Comparison of ENCODE assay signal across 11 mouse cellular contexts in genomic region chr8:122144729-122145311, GRCm38 (mm10).
DNase-seq lines count a peak whose midpoint lies in the region; ATAC-seq and TF ChIP-seq lines count a peak whose summit lies in the region.
"Had no signal": no experiment of that assay in that cellular context is flagged by ENCODE, and none has a peak within 500 bp of the region (broad histone marks: within the 10 kb centered on the region; RNA-seq: fewer than 3 reads in every experiment).

No protein-coding gene starts in this region.

- H3K36me3 ChIP-seq in megakaryocyte, embryonic 14.5 days (replicated peaks; ENCODE audit: low read length), result no peaks in the 10 kb centered on the region
- H3K36me3 ChIP-seq: hindbrain, embryonic 15.5 days; limb, embryonic 15.5 days had no signal

- peak overlapping the region; percentile 86 for H3K27ac ChIP-seq in olfactory bulb, adult 2 months (ENCODE audit: insufficient read depth, low read depth, low read length)
- H3K27ac ChIP-seq: hindbrain, embryonic 15.5 days; limb, embryonic 15.5 days had no signal

- peak; percentile 85 for DNase-seq in adrenal gland, adult 2 months
- peak; percentile 56 to 62 for DNase-seq in heart, adult 9 months (ENCODE audit: low spot score in 2 of 2)
- no peak for DNase-seq in left cerebral cortex, postnatal 14 days (ENCODE audit: low spot score in 2 of 2)
- no peak for DNase-seq in lung, adult 18-20 months
- DNase-seq in kidney, adult 11 months, result no peak
- DNase-seq: lung, postnatal 36 days had no signal

- H3K27me3 ChIP-seq in megakaryocyte, embryonic 14.5 days (replicated peaks), result peaks cover 68% of the 10 kb centered on the region
- H3K27me3 ChIP-seq: hindbrain, embryonic 15.5 days; limb, embryonic 15.5 days had no signal

- 32% methylated on average over 11 of the region's 11 CpGs for WGBS in olfactory bulb, adult 2 months

- peak overlapping the region; percentile 70 for H3K4me3 ChIP-seq in megakaryocyte, embryonic 14.5 days (replicated peaks)
- H3K4me3 ChIP-seq in olfactory bulb, adult 2 months (ENCODE audit: insufficient read depth, low read depth, low read length), result no peak overlapping the region
- H3K4me3 ChIP-seq: hindbrain, embryonic 15.5 days; limb, embryonic 15.5 days had no signal

- peaks cover 74% of the 10 kb centered on the region for H3K4me1 ChIP-seq in megakaryocyte, embryonic 14.5 days
- H3K4me1 ChIP-seq in olfactory bulb, adult 2 months (ENCODE audit: control insufficient read depth, insufficient read depth, low read length), result peaks cover 33% of the 10 kb centered on the region
- H3K4me1 ChIP-seq: hindbrain, embryonic 15.5 days had no signal

- ATAC-seq in megakaryocyte, adult 5-6 weeks (ENCODE audit: poor library complexity, severe bottlenecking), result no peak

- no peak for TF ChIP-seq POLR2A in olfactory bulb, adult 2 months (IDR thresholded peaks at IDR 0.05; ENCODE audit: insufficient read depth, low read depth, low read length)

- intact Hi-C loops in left cerebral cortex, postnatal 14 days (cut with DNase I), result loop anchor here (10.0 kb wide), 1 partner anchor 170 kb away; no protein-coding TSS in a partner anchor

- no peak for TF ChIP-seq CTCF in olfactory bulb, adult 2 months (IDR thresholded peaks at IDR 0.05; ENCODE audit: insufficient read depth, low read depth, low read length)

- H3K9me3 ChIP-seq in megakaryocyte, embryonic 14.5 days, result no peaks in the 10 kb centered on the region
- H3K9me3 ChIP-seq: hindbrain, embryonic 15.5 days; limb, embryonic 15.5 days had no signal

Comparison
In these comparisons a context has a peak if more than half of its experiments do, and no peak if none do; other contexts are left out.
1. DNase-seq: peak in adrenal gland, adult 2 months (single experiment) and heart, adult 9 months (2 of 2); none in left cerebral cortex, postnatal 14 days (0 of 2), lung, adult 18-20 months (0 of 2) and kidney, adult 11 months (single experiment).